Mouse (Mus musculus) cerebellum, adult (tissue): Measurements from ENCODE around the gene Epha3.
A peak's percentile ranks its signal among the peaks of the same experiment; 100 is the strongest.

ENCODE experiments used
- ATAC-seq: cut with Nextera tagmentation; 2 replicates; pipeline ENCODE4 v1.9.2; 2017; ENCODE audit warnings: mild to moderate bottlenecking, moderate library complexity, mixed read lengths; ENCODE audit not compliant: insufficient number of reproducible peaks, low FRiP score, low TSS enrichment

Epha3 gene

DNA sequence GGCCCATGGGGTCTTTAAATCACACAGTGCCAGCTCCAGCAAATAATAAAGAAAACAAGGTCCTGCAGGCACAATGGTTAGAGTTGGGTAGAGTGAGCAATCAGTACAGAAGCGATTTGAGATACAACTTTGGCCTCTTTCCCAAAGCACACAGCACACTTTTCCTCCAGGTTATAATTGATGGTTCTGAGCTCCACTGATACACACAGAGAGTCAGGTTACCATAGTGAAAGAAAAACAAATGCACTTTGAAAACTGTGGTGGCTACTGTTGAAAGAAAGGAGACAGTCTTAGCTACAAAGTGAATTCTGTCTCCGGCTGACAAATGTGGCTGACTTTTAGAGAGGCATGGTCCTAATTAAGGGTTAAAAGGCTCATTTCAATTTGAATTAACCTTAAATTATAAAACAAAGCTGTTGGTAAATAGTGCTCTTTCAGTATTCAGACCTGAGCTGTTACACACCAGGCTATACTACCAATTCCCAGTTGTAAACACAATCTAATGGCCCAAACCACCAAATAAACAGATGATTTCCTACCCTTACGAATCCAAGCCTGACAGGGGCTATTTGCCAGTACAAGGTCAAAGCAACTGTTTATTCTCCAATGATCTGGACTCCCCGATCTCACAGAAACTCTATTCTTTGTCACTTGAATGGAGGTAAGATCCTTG, 205.5 kb downstream of the Epha3 start:
- ATAC-seq, result no peak

DNA sequence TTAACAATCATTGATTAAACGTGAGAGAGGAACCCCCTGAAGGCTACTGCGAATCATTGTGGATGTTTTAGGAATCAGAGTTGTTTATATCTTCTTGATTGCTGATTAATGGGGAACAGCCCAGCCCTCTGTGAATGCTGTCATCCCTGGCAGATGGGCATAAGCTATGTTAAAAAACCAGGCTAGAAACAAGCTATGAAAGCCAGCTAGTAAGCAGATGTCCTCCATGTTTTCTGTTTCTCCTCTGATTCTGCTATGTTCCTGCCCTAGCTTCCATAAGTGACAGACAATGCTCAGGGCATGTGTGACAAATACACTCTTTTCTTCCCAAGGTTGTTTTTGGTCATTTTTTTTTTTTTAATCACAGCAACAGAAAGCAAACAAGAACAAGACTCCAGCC, 206.2 kb downstream of the Epha3 start:
- peak; percentile 78 for ATAC-seq

DNA sequence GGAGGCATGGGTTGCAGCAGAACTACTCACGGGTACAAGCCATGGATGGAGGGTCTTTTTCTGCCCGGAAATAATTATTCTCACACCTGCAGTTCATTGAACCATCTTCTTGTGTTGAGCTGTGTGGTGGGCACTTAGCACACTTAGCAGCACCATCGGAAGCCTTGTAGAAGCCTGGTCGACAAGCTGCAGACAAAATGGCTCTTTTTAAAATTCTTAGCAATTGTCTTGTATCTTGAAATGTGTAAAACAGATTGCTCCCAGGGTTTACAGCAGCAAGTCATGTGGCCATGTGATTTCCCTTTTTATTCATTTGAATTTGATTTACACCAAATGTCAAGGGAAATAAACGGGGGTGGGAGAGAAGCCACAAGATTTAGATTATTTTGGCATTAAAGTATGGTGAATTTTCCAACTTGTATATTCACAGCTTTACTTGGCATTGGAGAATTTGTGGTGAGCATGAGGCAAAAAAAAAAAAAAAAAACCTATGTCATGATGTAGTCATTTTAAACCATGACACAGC, 210.5 kb downstream of the Epha3 start:
- no peak for ATAC-seq

DNA sequence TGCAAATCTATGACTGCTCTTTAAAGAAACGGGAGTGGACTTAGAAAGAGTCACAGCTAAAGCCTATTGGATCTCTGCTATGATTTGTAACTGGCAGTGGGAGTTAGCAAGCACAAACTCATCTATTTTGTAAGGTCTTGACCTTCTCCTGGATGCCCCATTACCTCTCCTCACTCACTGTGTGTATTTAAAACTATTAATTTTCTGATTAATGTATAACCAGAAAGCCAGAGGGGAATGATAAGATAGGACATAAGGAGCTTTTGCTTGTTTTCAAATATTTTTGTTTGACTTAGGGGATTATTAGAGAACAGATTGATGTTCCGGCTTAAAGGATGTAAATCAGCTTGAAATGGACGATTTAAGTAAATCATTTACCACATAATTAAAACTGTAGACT, 213.2 kb downstream of the Epha3 start:
- no peak for ATAC-seq

DNA sequence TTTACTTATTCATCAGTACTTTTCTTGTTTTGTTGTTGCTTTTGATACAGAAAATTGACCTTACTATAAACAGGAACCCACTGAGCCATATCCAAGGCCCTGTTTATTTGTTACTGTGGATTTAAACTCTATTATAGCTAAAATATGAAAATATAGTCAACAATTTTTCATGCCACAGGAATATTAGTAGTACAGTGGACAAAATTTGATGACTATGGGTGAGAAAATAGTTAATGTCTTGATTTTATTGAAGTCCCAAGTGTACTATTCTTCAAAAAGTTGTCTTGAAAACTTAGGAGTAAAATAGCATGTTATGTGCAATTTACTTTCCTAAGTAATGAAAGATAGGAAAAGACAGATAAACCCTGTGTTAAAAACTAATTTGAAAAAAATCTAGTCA, 217.4 kb downstream of the Epha3 start:
- no peak for ATAC-seq

DNA sequence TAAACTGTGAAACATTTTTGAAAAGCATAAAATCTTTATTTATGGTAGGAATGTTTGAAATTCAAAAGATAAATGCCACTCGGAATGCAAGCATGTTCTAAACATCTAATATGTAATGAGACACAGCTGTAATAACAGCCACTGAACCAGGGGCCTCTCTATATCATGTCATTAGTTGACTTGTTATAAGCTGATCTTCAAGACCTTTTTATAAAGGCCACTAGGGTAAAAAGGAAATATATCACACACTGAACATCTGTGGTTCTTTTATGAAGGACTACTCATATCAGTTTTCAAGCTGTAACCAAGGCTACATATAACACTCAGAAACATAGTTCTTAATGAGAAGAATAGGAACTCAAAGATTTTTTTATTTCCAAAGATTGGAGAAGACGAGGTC, 221.3 kb downstream of the Epha3 start:
- ATAC-seq, result no peak

DNA sequence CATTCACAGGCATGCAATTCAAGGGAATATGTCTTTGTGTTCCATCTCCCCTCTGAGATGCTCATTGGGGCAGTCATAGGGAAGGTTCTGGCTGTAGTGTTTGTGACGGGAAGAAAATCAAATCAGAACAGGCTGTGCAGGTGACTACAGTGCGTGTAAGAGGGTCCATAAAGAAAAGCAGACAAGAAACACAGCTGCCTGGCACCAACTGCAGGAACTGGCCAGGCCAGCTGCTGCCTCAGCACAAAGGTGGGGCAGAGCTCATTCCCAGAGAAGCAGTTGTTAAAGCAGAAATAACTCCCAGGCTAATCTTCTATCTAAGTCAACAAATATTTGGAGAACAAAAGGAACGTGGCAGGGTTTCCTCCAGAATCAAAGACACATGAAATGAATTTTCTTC, 222.4 kb downstream of the Epha3 start:
- no peak for ATAC-seq

DNA sequence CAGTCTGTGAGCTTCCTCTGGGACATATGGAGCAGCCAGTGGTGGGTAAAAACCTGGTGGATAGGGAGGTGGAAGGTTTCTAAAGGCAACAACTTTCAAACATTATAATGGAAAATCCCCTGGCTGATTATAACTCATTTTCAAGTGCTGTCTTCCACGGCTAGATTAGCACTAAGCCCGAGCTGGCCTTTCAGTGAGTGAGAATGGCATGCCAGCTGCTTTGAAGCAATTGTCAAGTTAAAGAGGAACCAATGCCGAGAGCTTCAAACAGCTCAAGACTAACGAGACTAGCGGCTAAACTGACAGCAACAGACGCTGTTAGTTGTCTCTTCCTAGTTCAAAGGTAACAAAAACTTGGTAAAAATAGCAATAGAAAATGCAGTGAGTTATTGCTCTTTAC, 225.3 kb downstream of the Epha3 start:
- no peak for ATAC-seq

DNA sequence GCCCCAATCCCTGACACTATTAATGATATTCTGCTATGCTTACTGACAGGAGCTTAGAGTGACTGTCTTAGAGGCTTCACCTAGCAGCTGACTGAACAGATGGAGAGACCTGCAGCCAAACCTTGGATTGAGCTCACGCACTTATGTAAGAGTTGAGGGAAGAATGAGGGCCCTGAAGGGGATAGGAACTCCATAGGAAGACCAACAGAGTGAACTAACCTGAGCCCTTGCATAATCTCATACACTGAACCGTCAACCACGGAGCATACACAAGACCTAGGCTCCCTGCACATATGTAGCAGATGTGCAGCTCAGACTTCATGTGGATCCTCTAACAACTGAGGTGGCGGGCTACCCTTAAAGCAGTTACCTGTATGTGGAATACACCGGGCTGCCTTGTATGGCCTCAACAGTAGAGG, 230.2 kb downstream of the Epha3 start:
- ATAC-seq, result peak; percentile 96

DNA sequence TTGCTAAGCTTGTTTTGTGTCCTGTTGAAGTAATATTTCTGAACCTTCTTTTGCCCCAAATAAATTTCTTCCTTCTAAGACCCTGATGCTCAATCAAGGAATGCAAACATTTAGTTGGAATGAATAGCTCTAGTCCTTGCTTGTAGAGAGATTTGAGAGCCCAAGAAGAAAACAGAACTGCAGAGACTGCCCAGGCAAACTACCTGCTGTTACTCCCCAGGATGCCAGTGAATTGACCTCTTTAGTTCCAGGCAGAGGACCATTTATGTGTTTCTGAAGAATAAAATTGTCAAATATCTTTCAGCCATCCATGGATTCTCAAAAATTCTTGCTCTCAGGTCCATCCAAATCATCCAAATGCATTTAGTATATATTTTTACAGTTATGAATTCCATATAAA, 238.7 kb downstream of the Epha3 start:
- peak; percentile 81 for ATAC-seq

DNA sequence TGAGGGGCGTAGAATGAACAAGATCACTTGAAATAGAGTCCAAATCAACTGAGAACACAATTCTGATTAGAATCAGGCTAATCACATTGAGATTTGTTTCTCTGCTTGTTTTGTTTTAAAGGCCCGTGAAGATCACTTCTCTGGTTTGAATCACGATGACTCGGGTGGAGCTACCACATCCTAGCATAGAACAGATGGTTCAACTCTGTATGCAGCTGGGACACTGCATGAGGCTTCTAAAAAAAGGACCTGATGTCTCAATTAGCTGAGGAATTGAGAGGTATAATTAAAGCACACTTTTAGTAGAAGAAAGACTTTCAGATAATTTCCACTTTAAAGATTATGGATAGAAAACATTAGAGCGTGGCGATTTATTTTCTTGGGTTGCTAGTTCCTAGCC, 242.1 kb downstream of the Epha3 start:
- peak; percentile 78 for ATAC-seq

DNA sequence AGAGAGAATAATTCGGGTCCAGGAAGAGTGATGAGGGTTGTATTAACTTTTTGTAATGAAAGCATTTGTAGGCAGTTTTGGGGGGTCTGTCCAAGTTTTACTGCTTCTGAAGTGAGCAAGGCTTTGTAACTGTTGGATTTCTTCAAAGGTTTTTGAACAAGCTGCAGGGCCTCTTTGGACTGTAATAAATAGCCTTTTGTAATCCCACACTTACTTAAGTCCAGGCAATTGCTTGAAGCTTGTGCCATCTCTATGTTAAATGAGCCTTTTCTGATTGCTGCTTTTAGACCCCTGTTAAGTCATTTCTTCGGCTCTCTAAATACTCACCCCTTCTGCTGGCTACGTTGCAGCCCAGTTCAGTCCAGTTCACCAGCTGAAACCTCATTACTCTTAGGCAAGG, 248.6 kb downstream of the Epha3 start:
- no peak for ATAC-seq

DNA sequence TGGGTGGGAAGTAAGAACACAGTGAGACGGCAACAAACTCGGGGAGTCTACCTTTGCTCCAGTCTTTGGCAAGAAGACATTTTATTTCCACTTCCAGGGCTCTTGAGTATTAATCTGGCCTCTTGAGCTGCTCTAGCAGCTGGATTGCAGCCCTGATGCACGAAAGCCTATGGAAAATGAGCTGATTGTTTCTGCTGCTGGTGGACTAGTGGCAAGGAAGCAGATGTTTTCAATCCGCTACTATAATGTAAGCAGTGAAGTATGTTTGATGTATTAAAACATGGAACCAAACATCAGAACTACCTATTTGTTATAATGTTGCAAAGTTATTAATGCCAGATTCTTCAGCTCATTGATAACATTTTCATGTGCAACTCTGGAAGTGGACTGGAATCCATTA, 251.0 kb downstream of the Epha3 start:
- ATAC-seq, result no peak

DNA sequence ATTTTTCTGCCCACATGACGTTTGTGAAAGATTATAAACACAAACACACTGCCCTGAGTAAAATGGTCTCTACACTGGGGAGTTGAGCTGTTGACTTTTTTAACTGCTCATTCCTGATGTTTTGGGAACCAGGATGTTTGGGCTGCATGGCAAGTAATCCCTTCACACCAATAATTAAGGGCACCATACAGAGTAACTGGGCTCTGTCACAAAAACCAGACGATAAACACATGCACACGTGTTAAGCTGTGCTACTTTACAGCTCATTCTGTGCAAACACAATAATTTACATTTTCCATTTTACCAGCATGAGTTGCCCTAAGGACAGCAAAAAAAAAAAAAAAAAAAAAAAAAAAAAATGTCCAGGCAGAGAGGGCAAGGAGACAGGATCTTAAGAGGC, 263.7 kb downstream of the Epha3 start:
- ATAC-seq, result no peak

DNA sequence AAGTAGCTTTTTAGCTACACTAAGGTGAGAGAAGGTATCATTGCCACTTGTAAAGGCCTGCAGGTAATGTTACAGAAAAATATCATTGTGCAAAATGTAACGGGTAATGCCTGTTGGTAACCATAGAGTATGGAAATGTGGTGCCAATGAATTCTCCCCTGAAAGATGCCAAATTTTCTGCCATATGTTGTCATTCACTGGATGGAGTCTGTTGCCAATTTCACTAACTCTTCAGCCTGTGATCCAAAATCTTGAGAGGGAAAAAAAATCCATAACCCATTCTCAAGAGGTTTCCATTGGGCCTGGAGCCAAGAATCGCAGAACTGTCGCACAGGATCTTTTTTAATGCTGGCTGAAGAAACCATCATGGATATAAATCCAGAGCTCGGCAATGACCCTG, 269.3 kb downstream of the Epha3 start:
- ATAC-seq, result peak; percentile 58; the same call in 1 of the 2 replicates

DNA sequence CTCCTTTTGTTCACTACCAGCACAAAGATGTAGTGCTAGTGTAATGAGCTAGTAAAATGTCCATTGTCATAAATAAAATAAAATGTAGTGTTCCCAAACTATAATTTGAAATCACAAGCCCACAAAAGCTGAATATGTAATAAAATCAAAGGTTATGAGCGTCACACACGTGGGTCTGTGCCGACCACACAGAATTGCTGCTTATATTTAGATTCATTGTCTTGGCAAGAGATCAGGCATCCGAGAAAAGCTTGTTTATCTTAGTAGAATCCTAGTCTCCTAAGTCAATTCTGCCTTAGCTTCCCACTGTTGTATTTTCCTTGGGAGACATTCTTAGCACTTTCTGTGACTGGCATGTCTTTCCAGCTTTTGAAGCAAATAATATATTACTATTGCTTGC, 294.2 kb downstream of the Epha3 start:
- no peak for ATAC-seq

DNA sequence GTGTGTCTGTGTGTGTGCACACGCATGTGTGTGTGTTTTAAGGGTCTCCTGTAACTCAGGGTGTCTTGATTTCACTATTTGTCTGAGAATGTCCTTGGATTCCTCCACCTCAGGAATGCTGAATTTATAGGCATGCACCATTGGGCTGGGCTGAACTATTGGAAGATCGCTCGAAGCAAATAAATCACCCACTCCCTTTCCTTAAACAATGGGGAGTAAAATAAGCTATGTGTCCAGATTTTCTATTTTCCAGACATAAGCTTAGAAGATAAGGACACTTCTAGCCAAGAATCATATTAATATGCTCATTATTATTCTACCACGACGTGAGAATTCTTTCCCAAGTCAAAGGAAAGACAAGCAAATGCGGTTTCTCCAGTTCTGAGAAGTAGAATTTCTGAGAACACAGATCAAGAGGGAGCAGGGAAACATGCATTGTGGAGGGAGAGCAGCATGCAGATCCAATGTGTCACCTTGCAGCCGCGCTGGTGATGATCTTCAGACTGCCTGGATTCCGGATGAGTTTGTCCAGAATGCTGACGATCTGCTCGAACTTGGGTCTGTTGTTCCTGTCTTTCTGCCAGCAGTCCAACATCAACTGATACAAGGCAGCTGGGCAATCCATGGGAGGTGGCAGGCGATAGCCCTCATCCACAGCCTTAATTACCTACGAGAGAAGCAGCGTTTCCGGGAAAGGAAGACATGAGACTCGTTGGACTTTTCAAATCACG, 297.7 kb downstream of the Epha3 start:
- peak; percentile 92 for ATAC-seq

DNA sequence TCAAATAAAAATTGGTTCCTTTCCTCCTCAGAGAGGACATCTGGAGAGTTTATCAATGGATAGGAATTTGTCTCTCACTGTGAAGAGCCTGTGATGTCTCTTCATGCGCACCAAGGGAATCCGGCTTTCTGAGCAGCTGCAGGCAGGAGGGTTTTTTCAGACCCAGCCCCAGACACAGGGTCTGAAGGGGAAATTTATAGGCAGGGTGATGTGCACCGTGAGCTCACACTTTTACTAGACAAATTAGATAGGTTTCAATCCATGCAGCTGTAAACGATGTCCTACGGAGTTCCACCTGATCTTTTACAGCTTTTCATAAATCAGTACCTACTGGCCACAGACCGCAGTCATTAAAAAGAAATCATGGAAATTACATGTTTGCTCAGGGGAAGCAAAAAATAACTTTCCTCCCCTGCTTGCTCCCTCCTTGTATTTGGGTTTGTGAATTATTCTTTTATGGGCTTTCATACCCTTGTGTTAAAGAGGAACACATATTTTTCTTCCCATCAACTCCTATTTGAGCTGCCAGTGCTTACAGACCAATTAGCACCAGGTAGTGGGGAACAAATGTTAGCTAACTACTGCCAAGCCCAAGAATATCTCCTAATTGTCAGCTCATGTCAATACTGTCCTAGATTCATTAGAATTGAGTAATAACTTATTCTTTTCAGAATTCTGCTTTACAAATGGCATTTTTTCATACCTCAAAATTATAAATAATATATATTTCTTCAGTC, 307.4 kb downstream of the Epha3 start:
- ATAC-seq, result no peak

DNA sequence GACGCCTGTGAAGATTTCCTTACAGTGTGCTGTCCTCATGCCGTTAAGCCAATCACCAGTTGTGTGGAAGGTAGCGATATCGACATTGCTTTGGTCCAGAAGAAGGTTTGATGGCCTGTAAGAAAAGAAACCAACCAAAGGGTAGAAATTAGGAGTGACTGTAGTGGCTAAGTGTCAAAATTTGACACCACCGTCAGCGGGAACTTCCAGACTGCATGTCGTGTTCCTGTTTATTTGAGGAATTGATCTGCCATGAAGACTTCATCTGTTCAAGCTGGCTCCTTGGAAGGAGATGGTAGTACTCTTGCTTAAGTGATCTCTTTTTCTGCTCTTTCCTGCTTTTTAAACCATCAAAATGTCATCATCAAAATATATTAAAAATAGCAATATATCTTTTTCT, 311.4 kb downstream of the Epha3 start:
- ATAC-seq, result no peak

DNA sequence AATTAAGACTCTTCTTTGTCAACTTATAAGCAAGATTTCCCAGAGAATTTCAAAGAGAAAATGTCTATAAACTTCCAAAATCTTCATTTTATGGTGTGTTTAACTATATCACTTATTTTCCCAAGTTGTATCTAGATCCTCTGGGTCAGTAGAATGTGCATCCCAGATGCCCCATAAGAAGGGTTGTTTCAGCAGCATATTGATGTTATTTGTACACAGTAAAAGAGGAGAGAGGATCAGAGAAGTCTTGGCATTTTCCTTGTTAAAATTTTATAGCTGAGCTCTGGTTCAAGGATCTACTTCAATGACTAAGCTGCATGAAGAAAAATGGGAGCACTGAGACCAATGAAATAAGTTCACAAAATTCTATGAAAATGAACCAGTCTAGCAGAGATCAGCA, 324.5 kb downstream of the Epha3 start:
- ATAC-seq, result no peak

DNA sequence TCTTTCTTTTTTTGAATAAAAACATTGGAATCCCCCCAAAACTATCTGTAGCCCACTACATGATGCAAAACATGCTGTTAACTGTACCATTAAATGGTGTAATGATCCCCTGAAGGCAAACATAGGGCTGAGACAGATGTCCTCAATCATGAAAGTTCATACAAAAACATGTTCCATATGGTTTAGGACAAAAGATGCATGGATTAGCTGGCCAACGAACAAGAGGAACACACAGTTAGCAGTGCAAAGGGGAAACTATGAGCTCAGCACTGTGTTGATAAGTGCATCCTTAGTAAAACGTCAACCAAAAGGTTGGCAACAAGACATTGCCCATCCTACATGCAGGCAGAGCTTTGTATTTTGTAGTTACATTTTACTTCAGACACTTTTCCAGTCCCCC, 335.2 kb downstream of the Epha3 start:
- ATAC-seq, result no peak
